Mouse (Mus musculus) fat pad, adult 2 months (tissue): Measurements from ENCODE around the gene Ube2d3.
A peak's percentile ranks its signal among the peaks of the same experiment; 100 is the strongest.

ENCODE experiments used
- DNase-seq: peaks from one replicate; pipeline ENCODE4 v3.0.0-alpha.2; 2011; ENCODE audit warnings: low read depth, low spot score; ENCODE audit errors: extremely low read depth

The Ube2d3 gene

GRCm38 (mm10) chr3:135437758-135438495 is at the start of gene Ube2d3:
Gene Ube2d3 (plus strand): TSS chr3:135438149.
- DNase-seq: peak; percentile 83

- DNase-seq: no peak
These were observed 44.8 kb upstream of the Ube2d3 start for GRCm38 (mm10) chr3:135393186-135393585.

- no peak for DNase-seq
These were observed 42.9 kb upstream of the Ube2d3 start for GRCm38 (mm10) chr3:135395085-135395484.

GRCm38 (mm10) chr3:135396081-135396480 is 41.9 kb upstream of the Ube2d3 start:
- DNase-seq: no peak

- no peak for DNase-seq
These were observed 40.8 kb upstream of the Ube2d3 start for GRCm38 (mm10) chr3:135397112-135397511.

GRCm38 (mm10) chr3:135402201-135402658 is 35.7 kb upstream of the Ube2d3 start:
- DNase-seq: no peak

GRCm38 (mm10) chr3:135403211-135403610 is 34.7 kb upstream of the Ube2d3 start:
- DNase-seq: no peak

GRCm38 (mm10) chr3:135403856-135404255 is 34.1 kb upstream of the Ube2d3 start:
- DNase-seq: no peak

- DNase-seq: no peak
These were observed 33.4 kb upstream of the Ube2d3 start for GRCm38 (mm10) chr3:135404599-135404998.

- no peak for DNase-seq
These were observed 30.6 kb upstream of the Ube2d3 start for GRCm38 (mm10) chr3:135407351-135407750.

GRCm38 (mm10) chr3:135409219-135409618 is 28.7 kb upstream of the Ube2d3 start:
- no peak for DNase-seq

- DNase-seq: no peak
These were observed 26.9 kb upstream of the Ube2d3 start for GRCm38 (mm10) chr3:135411056-135411455.

GRCm38 (mm10) chr3:135411824-135412223 is 26.1 kb upstream of the Ube2d3 start:
- DNase-seq: no peak

GRCm38 (mm10) chr3:135417245-135417644 is 20.7 kb upstream of the Ube2d3 start:
- DNase-seq: no peak

- DNase-seq: no peak
These were observed 20.1 kb upstream of the Ube2d3 start for GRCm38 (mm10) chr3:135417799-135418198.

GRCm38 (mm10) chr3:135420542-135421309 is 17.2 kb upstream of the Ube2d3 start:
- no peak for DNase-seq

GRCm38 (mm10) chr3:135421310-135421594 is 16.7 kb upstream of the Ube2d3 start:
- no peak for DNase-seq

- no peak for DNase-seq
These were observed 15.6 kb upstream of the Ube2d3 start for GRCm38 (mm10) chr3:135422232-135422855.

- no peak for DNase-seq
These were observed 14.9 kb upstream of the Ube2d3 start for GRCm38 (mm10) chr3:135422856-135423607.

GRCm38 (mm10) chr3:135423608-135424212 is 14.2 kb upstream of the Ube2d3 start, which contains the start of gene Cisd2:
Gene Cisd2 (minus strand): TSS chr3:135423925.
- DNase-seq: no peak
